Mouse (Mus musculus): ENCODE measurements around the gene Wdr18.

Gene Wdr18

DNA sequence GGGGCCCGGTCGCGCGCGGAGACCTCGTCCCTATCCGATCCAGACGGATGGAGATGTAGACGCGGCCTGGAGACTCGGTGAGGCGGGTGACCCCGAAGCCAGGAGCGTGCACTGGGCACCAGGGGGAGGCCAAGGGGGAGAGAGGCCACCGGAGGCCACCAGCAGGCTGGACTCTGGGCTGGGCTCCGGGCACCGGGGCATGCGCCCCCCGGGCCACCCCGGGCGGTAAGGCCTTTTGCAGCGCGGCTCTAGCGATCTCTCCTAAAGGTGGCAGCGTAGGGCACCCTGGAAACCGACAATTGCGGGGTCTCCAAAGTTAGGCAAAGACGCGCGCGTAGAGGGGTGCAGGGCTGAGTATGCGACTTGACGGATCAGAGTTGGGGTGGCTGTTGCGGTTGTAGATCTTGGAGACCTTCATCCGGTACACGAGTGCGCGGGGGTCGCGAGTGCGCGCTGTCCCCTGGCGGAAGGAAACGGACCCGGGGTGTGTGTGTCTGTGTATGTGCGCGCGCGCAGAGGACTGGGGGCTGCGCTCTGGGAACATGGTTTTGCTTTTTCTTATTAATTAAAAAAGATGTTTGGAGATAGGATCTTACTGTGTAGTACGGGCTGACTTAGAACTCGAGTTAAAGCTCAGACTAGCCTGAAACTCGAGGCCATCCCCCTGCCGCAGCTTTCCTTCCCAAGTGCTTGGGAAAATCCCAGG lies 32.5 kb upstream of the Wdr18 start:
- peak; percentile 71 to 72 for DNase-seq (ENCODE audit: low spot score in 2 of 2)

DNA sequence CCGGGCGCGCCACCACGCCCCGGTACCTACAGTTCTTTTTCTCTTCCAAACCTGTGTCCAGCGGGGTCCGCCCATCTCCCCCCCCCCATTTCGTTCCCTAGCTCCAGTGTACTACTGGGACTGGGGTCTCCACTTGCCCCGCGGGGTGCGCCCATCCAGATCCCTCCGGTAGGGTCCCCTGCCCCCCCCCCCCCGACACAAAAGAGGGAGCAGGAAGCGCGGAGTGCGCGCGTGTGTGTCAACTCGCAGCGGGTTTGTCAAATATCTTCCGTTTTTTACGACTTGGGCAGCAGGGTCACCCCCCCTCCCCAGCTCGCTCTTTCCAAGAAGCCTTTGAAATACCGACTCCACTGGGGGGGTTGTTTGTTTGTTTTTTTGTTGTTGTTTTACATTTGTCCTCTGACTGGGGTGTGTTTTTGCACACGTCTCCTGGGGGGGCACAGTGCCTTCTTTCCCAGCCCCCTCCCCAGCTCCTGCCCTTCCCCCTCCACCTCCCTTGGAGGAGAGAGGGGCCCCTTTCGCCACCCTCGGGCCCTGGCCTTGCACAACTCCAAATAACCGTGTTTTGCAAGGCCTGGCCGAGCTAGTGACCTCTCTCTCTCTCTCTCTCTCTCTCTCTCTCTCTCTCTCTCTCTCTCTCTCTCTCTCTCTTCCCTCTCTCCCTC lies 31.8 kb upstream of the Wdr18 start:
- peak; percentile 60 to 67 for DNase-seq (ENCODE audit: low spot score in 2 of 2)

DNA sequence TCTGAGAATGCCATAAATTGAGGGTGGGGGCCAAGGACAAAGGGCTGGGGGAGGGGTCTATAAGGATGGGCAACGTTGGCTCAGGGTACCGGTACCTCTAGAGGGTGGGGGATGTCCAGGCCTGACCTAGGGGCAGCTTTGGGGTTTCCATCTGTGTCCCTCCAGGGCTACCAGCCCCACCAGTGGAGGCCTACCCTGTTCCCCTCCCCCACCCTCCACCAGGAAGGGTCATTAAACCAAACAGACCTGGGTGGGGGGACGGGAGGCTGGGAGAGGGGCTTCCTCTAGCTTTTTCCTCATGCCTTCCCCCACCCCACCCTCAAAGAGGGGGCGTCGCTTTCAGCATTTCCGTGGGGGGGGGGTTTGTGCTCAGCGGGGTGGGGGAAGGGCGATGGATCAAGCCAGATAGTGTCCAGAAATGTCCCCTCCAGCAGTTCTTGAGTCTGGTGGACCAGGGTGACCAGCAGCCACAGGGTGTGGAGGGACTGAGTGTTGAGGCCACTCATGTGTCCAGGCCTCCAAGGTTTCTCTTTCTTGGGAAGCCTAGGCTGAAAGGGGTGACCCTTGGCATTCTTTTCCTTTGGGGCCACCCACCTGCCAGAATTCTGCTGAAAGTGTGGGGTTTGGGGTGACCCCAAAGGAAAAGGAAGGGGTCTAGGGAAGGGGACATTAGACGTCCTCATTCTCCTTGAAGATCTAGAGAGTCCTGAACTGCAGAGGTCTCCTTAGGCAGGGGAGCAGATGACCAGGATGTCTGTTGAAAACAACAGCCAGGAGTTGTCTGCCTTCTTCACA lies 30.8 kb upstream of the Wdr18 start:
- no peak for DNase-seq (ENCODE audit: low spot score in 2 of 2)

DNA sequence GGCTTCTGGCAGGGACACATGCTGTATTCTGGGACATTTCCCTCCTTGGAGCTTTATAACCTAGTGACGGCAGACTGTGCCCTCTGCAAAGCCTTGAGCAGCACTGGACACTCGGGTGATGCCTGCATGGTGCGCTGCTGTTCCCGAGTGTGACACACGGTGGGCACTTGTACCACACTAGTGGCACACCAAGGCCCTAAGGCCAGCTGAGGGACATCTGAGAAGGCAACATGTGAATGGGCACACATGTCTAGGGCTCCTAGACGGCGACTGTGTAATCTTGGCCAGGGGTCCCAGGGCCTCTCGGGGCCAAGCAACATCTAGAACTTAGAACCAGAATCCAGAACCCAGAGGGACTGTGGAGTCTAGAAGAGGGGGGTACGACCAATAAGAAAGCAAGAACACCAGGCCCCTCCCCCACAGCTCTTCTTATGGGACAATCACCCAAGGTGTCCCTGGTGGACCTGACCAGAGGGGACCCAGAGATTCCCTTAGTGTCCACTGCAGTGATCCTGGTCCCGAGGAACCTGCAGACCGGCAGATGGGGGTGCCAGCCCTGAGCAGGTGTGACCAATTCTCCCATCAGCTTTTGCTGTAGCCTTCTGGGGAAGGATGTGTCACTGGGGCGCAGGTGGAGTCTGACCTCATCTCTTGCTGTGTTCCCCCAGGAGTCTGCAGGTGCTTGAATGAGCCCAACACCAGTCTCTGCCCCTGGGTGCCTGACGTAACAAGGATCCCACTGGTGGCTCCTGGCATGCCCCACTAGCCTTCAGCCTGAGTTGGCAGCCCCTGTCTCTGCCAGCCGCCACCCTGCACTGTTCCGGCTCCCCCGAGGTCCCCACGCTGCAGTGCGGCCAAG lies 29.8 kb upstream of the Wdr18 start:
- DNase-seq (ENCODE audit: low spot score in 2 of 2) = no peak

- DNase-seq (ENCODE audit: low spot score in 2 of 2) = no peak
Observed at GRCm38 (mm10) chr10:79930826-79931186, 29.1 kb upstream of the Wdr18 start.

- DNase-seq (ENCODE audit: low spot score in 2 of 2) = no peak
Observed at GRCm38 (mm10) chr10:79931797-79932196, 28.2 kb upstream of the Wdr18 start.

DNA sequence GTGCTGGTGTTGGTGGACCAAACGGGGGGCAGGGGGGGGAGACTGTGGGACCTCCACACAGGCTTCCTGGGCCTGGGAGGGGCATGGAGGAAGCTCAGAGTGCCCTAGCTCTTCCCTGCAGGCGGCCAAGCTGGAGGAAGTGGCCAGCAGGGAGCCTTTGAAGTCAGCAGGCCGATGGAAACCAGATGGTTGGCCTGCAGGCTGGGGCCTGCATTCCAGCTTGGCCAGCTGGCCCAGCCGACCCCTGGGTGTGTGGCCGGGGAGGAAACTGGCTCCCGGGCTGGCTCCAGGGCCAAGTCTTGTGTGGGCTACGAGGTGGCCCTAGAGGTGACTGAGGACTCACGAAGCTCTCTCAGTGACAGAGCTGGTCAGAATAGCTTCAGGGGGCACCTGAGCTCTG lies 27.2 kb upstream of the Wdr18 start:
- no peak for DNase-seq (ENCODE audit: low spot score in 2 of 2)

- no peak for DNase-seq (ENCODE audit: low spot score in 2 of 2)
Observed at GRCm38 (mm10) chr10:79933145-79933679, 26.7 kb upstream of the Wdr18 start.

DNA sequence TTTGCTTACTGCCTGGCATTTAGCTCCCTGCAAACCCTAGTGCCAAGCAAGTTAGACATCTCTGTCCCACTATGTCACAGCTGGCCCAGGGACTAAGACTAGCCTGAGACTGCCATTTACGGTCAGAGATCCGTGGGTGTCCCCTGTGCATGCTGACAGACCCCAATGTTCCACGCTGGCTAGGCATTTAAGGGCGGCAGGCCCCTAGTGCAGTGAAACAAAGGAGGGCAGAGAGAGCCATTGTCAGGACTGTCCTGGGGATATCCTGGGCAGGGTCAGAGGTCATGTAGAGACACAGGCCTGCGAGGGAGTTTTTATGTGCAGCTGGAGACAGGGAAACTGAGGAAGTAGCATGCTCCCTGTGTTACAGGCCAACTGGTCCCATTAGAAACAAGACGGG lies 26.1 kb upstream of the Wdr18 start:
- no peak for DNase-seq (ENCODE audit: low spot score in 2 of 2)

DNA sequence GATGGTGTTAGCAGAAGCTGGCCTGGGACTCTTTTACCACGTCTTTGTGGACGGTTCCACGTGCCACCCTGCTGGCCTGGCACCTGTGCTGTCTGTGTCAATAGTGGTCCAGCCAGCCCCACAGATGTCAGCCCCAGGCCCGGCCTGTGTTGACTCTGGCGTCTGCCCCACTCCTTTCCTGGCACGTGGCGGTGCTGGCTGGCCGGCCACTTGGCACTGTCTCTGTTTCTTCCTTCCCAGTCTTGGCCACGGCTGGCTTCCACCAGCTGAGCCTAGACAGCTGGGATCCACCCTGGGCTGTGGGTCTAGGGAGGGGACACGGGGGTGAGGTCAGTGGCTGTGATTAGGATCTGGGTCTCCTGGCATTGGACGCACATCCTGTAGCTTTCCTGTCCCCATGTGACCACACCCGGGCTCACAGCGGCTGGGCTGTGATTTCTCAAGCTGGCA lies 25.7 kb upstream of the Wdr18 start:
- peak in 1 of 2 experiments; percentile 44 for DNase-seq (ENCODE audit: low spot score in 2 of 2)

GRCm38 (mm10) chr10:79934794-79935569 lies 25.0 kb upstream of the Wdr18 start:
- DNase-seq (ENCODE audit: low spot score in 2 of 2) = no peak

DNA sequence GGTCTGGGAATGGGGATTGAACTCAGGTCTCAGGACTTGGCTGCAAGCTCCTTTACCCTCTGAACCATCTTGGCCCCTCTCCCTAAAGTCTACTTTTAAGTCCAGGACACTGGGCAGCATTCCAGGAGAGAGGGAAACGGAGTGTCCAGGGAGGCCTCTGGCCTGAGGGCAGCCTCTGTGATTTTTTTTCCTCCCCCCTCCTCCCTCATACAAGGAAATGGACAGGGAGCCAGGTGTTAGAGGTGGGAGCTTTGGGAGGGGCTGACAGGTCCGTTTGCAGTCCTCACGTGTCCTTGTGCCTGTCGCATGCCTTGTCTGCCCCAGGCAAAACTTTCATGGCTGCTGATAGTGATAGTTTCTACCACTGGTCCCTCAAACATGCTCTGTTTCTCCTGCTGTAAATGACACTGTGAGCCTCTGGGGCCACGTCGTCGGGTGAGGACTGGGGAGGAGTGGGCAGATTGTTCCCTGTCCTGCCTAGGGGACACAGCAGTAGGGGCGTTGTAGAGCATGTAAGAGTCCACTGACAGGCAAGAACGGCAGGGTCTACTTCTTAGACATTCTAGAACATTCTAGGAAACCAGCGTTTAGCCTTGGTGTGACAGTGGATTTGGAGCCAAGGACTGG lies 23.6 kb upstream of the Wdr18 start:
- no peak for DNase-seq (ENCODE audit: low spot score in 2 of 2)

- DNase-seq (ENCODE audit: low spot score in 2 of 2) = peak; percentile 89 to 91
Observed at GRCm38 (mm10) chr10:79936911-79937441, 23.0 kb upstream of the Wdr18 start.

DNA sequence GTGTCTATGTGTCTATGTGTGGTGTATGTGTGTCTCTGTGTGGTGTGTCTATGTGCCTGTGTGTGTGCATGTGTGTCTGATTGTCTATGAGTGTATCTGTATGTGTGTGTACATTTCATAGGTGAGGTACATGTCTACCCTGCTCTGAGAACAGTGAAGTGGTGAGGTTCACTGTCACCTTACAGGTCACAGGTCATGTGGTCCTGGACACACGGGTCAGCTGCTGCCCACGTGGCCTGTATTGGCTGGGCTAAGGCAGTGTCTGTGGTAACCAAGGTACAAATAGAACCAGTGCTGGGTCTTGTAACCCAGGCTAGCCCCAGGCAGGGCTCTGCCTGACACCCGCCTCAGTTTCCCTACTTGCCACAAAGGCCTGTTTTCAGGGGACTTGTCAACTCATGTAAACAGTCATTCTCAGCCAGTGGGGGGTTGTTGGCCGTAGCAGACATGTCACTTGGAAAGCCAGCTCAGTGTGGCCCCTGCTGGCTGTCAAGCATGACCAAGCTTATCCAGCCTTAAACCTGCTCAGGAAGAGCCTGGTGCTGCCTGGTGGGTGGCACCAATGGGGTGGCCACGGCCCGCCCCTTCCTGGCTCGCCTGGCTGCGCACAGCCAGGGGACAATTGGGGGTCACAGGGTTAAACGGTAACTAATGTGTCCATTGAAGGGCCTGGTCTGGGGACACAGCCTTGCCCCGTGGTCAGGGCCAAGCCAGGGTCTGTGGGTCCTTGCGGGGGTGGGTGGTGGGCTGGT lies 22.0 kb upstream of the Wdr18 start:
- DNase-seq (ENCODE audit: low spot score in 2 of 2) = no peak

DNA sequence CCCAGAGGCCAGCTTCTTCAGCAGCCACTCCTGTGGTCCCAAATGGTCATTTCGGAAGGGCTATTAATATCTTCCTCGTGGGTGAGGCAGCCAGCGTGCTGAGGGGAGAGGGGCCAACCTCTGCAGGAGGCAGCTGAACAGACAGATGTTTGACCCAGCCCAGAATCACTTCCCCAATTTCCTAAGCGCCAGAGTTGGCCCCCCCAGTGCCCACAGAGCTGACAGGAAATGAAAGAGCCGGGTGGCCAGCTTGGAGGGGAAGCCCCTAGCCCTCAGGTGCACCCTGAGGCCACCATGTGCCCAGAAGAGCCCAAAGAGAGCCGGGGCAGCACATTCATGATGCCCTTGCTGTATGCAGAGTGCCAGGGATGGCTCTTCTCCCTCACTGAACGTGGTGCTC lies 19.2 kb upstream of the Wdr18 start:
- peak; percentile 93 to 94 for DNase-seq (ENCODE audit: low spot score in 2 of 2)

DNA sequence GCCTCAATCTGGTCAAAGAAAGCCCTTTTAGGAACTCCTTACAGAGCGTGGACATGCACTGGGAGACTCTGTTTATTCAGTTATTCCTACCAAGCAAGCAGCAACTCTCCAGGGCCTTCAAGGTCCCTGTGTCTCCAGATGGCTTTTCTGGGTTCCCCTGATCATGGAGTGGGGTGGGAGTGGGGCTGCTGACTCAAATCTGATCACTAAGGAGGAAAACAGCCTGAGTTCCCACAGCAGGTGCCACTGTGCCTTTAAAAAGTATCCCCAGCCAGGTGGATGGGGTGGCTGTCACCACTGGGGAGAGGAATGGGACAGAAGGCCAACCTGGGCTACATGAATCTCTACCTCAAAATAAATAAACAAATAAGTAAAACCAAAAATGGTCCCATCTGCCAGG lies 17.0 kb upstream of the Wdr18 start:
- DNase-seq (ENCODE audit: low spot score in 2 of 2) = no peak

- peak in 1 of 2 experiments; percentile 48 for DNase-seq (ENCODE audit: low spot score in 2 of 2)
Observed at GRCm38 (mm10) chr10:79943471-79943901, 16.5 kb upstream of the Wdr18 start.

DNA sequence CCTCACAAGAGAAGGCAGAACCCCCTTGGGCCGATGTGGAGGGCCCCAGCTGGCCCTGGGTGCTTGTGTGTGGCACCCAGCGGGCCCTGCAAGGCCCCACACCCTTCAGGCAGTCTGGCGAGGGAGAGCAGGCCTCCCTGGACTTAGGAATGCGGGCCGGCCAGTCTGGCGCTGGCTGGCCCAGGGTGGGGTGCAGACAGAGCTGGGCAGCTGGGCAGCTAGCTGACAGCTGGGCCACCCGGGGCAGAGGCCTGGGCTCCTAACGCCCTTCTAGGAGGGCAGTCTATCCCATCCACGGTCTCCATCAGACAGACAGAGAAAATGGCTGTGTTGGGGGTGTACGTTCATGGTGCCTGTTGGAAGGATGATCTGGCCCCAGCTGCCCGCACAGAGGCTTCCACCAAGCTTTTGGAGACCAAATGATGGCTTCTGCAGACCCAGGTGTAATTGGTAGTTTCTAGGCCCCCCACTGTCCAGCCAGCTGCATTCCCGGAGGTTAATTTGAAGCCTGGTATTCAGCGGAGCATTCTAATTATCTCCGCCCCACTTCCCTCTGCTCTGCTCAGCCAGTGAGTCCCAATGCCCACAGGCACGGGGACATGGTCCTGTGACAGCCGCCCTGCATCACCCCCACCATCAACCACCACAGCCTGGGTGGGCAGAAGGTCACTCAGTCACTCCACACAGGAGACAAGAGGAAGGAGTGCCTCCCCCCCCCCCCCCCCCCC lies 14.3 kb upstream of the Wdr18 start:
- no peak for DNase-seq (ENCODE audit: low spot score in 2 of 2)
